10 mouse cellular contexts compared by ENCODE assay signal in genomic region chr4:145836863-145837440, GRCm38 (mm10). TPM values are rescaled to one million over a fixed set of nuclear protein-coding genes. Genes with fewer than 3 reads are reported as not detected.
A peak's percentile ranks its signal among the peaks of the same experiment; 100 is the strongest.
DNase-seq lines count a peak whose midpoint lies in the region; ATAC-seq and TF ChIP-seq lines count a peak whose summit lies in the region.
"Not testable (repeated sequence)": the region's sequence is repeated elsewhere in the genome, so short reads cannot be mapped to it uniquely, and the experiment has no call there.
"Had no signal": no experiment of that assay in that cellular context is flagged by ENCODE, and none has a peak within 500 bp of the region (broad histone marks: within the 10 kb centered on the region; RNA-seq: fewer than 3 reads in every experiment).

No protein-coding gene starts in this region.

- H3K9me3 ChIP-seq in ES-Bruce4 (replicated peaks; ENCODE audit: control insufficient read depth, insufficient read depth, low read length, poor library complexity, severe bottlenecking); hindbrain, embryonic 11.5 days (ENCODE audit: control insufficient read depth, low read length); lung, embryonic 15.5 days: not testable (repeated sequence)
- H3K9me3 ChIP-seq in neural tube, embryonic 13.5 days, result peaks cover 11% of the 10 kb centered on the region

- TF ChIP-seq POLR2A in ES-Bruce4 (IDR thresholded peaks at IDR 0.05; ENCODE audit: insufficient read depth, low read length), result not testable (repeated sequence)

- not testable (repeated sequence) for H3K27me3 ChIP-seq in ES-Bruce4 (ENCODE audit: control insufficient read depth, insufficient read depth, low read length, poor library complexity, severe bottlenecking); hindbrain, embryonic 11.5 days (ENCODE audit: control insufficient read depth, insufficient read depth, low read length); lung, embryonic 15.5 days; neural tube, embryonic 13.5 days

- H3K4me1 ChIP-seq in ES-Bruce4 (ENCODE audit: control insufficient read depth, insufficient read depth, low read length); hindbrain, embryonic 11.5 days (replicated peaks; ENCODE audit: control insufficient read depth, insufficient read depth, low read length); lung, embryonic 15.5 days; neural tube, embryonic 13.5 days (replicated peaks): not testable (repeated sequence)

- 58% methylated on average over 45 of the region's 75 CpGs for WGBS in hindbrain, embryonic 11.5 days
- 51% methylated on average over 50 of the region's 75 CpGs for whole genome bisulfite sequencing in lung, embryonic 15.5 days
- 66% methylated on average over 56 of the region's 75 CpGs for WGBS in neural tube, embryonic 13.5 days

- TF ChIP-seq CTCF in ES-Bruce4 (IDR thresholded peaks at IDR 0.05; ENCODE audit: low read depth, low read length), result not testable (repeated sequence)

- not testable (repeated sequence) for H3K4me2 ChIP-seq in hindbrain, embryonic 11.5 days (replicated peaks; ENCODE audit: low read depth, low read length); lung, embryonic 15.5 days; neural tube, embryonic 13.5 days

- peak; percentile 82 for ATAC-seq in hindbrain, embryonic 11.5 days (ENCODE audit: low FRiP score)
- peak; percentile 89 for ATAC-seq in lung, embryonic 15.5 days (ENCODE audit: borderline replicate concordance, extremely low read depth, low FRiP score, low TSS enrichment)
- peak; percentile 71 for ATAC-seq in neural tube, embryonic 13.5 days (ENCODE audit: low read depth)

- not testable (repeated sequence) for TF ChIP-seq EP300 in ES-Bruce4 (IDR thresholded peaks at IDR 0.05; ENCODE audit: insufficient read depth, low read depth, low read length)

- DNase-seq in embryo, embryonic 9.5 days (ENCODE audit: extremely low spot score), result peak; percentile 0
- DNase-seq in gastrocnemius, postnatal 10 days, result peak; percentile 6
- DNase-seq in hindbrain, embryonic 11.5 days (ENCODE audit: low spot score), result peak; percentile 0
- DNase-seq in layer of hippocampus, adult 11-12 months (ENCODE audit: low spot score), result peak; percentile 5
- DNase-seq in thymus, postnatal 14 days, result peak; percentile 8

- not testable (repeated sequence) for H3K27ac ChIP-seq in ES-Bruce4 (ENCODE audit: insufficient read depth, low read length); hindbrain, embryonic 11.5 days (ENCODE audit: low read depth, low read length); lung, embryonic 15.5 days; neural tube, embryonic 13.5 days (replicated peaks)

- H3K4me3 ChIP-seq in ES-Bruce4 (ENCODE audit: low read depth, low read length), result peak overlapping the region; percentile 32
- H3K4me3 ChIP-seq in hindbrain, embryonic 11.5 days (ENCODE audit: low read depth, low read length); lung, embryonic 15.5 days; neural tube, embryonic 13.5 days: not testable (repeated sequence)

- not testable (repeated sequence) for H3K36me3 ChIP-seq in ES-Bruce4 (ENCODE audit: control insufficient read depth, insufficient read depth, low read length, poor library complexity, severe bottlenecking); hindbrain, embryonic 11.5 days (ENCODE audit: control insufficient read depth, insufficient read depth, low read length); lung, embryonic 15.5 days; neural tube, embryonic 13.5 days

- peak overlapping the region; percentile 41 for H3K9ac ChIP-seq in ES-Bruce4 (ENCODE audit: low read depth, poor library complexity, severe bottlenecking)
- H3K9ac ChIP-seq in hindbrain, embryonic 11.5 days (ENCODE audit: low read depth, low read length); lung, embryonic 15.5 days; neural tube, embryonic 13.5 days: not testable (repeated sequence)

RNA-seq across cellular contexts. Expression of gene Zfp986, which starts 31.6 kb away (rescaled TPM):
- 30.3 and 31.7 TPM in 2 replicates for polyA plus RNA-seq in ES-Bruce4 (2011; ENCODE audit: insufficient read depth, insufficient read length, low read depth, missing spikeins)
- not detected for total RNA-seq in gastrocnemius, postnatal 10 days (2021)
- not detected in 2 replicates for polyA plus RNA-seq in hindbrain, embryonic 11.5 days (2014; fragmentation: Nextera tagmentation; extraction: Ambion mirVana)
- not detected in 2 replicates for polyA plus RNA-seq in lung, embryonic 15.5 days (2015; fragmentation: Nextera tagmentation; extraction: Ambion mirVana)
- polyA plus RNA-seq in neural tube, embryonic 13.5 days (2015; fragmentation: Nextera tagmentation; extraction: Ambion mirVana), result not detected in 2 replicates
- total RNA-seq: adrenal gland, adult 18-20 months had no signal
- polyA plus RNA-seq: C2C12 had no signal

Comparison
In these comparisons a context has a peak if more than half of its experiments do, and no peak if none do; other contexts are left out.
1. RNA of gene Zfp986, which starts 31.6 kb away (polyA plus RNA-seq): 30.3 to 31.7 TPM in ES-Bruce4; not detected in neural tube, embryonic 13.5 days, not detected in hindbrain, embryonic 11.5 days and not detected in lung, embryonic 15.5 days; every median in the first group is over 10 times any median in the second.
2. Peak in every context shown above with its lines, with median percentiles within 50 percentile points of each other: DNase-seq and ATAC-seq.